Mouse (Mus musculus): ENCODE data around the gene Supt20. TPM values are rescaled to one million over a fixed set of nuclear protein-coding genes. Genes with fewer than 3 reads are reported as not detected.

Supt20 gene
- total and polyA plus RNA-seq, 2 experiments from 2014 or later: 36.3 to 52.0 TPM

- ATAC-seq: no peak
- no peaks in the 10 kb centered on the region for H3K27me3 ChIP-seq (ENCODE audit: insufficient read depth, low read length)
- DNase-seq (ENCODE audit: low spot score): no peak
- TF ChIP-seq CTCF (IDR thresholded peaks at IDR 0.05; ENCODE audit: low read depth): no peak
- no peak overlapping the region for H3K27ac ChIP-seq
- no peak overlapping the region for H3K9ac ChIP-seq (replicated peaks; ENCODE audit: low read length)
- H3K9me3 ChIP-seq (ENCODE audit: low read length): no peaks in the 10 kb centered on the region
- 0 out of 2 replicates have a peak, but pooled peaks cover 5% of the 10 kb centered on the region for H3K4me1 ChIP-seq (ENCODE audit: insufficient read depth, low read length)
- WGBS: 82% methylated on average over 4 of the region's 4 CpGs
- peaks cover 14% of the 10 kb centered on the region for H3K36me3 ChIP-seq (ENCODE audit: insufficient read depth, low read length)
- no peak overlapping the region for H3K4me2 ChIP-seq (ENCODE audit: low read depth, low read length)
- no peak overlapping the region for H3K4me3 ChIP-seq (ENCODE audit: low read length)
Measured at GRCm38 (mm10) chr3:54753411-54753810, 60.8 kb downstream of the Supt20 start.

GRCm38 (mm10) chr3:54755145-54756041 is 62.8 kb downstream of the Supt20 start, which contains the start of gene Smad9:
TSS of gene Smad9 (plus strand) at chr3:54755582.
- peak; percentile 86 for ATAC-seq
- Histone ChIP-seq H3K4me3 (ENCODE audit: low read length) (peak within 1 kb of the TSS; percentile 61), H3K4me2 (ENCODE audit: low read depth, low read length) (peak within 1 kb of the TSS; percentile 99), H3K27ac (no peak within 1 kb of the TSS), H3K27me3 (ENCODE audit: insufficient read depth, low read length) (no peaks in the 10 kb centered on the region), H3K4me1 (ENCODE audit: insufficient read depth, low read length) (0 out of 2 replicates have a peak, but pooled peaks cover 5% of the 10 kb centered on the region), H3K9ac (replicated peaks; ENCODE audit: low read length) (peak within 1 kb of the TSS; percentile 60), H3K36me3 (ENCODE audit: insufficient read depth, low read length) (no peaks in the 10 kb centered on the region), H3K9me3 (ENCODE audit: low read length) (no peaks in the 10 kb centered on the region)
- peak; percentile 81 for DNase-seq (ENCODE audit: low spot score)
- WGBS: 1% methylated on average over 46 of the region's 66 CpGs
- TF ChIP-seq CTCF (IDR thresholded peaks at IDR 0.05; ENCODE audit: low read depth): no peak

- Histone ChIP-seq H3K27me3 (ENCODE audit: insufficient read depth, low read length) (no peaks in the 10 kb centered on the region), H3K4me3 (ENCODE audit: low read length) (peak overlapping the region; percentile 61), H3K27ac (no peak overlapping the region), H3K9me3 (ENCODE audit: low read length) (no peaks in the 10 kb centered on the region), H3K4me2 (ENCODE audit: low read depth, low read length) (peak overlapping the region; percentile 99), H3K36me3 (ENCODE audit: insufficient read depth, low read length) (no peaks in the 10 kb centered on the region), H3K9ac (replicated peaks; ENCODE audit: low read length) (peak overlapping the region; percentile 60), H3K4me1 (ENCODE audit: insufficient read depth, low read length) (0 out of 2 replicates have a peak, but pooled peaks cover 5% of the 10 kb centered on the region)
- ATAC-seq (no peak), DNase-seq (ENCODE audit: low spot score) (no peak)
- 4% methylated on average over 11 of the region's 11 CpGs for WGBS
- TF ChIP-seq CTCF (IDR thresholded peaks at IDR 0.05; ENCODE audit: low read depth): no peak
Measured at GRCm38 (mm10) chr3:54756058-54756457, 63.5 kb downstream of the Supt20 start.

- H3K27ac ChIP-seq: no peak overlapping the region
- H3K4me3 ChIP-seq (ENCODE audit: low read length): no peak overlapping the region
- H3K36me3 ChIP-seq (ENCODE audit: insufficient read depth, low read length): no peaks in the 10 kb centered on the region
- 0 out of 2 replicates have a peak, but pooled peaks cover 5% of the 10 kb centered on the region for H3K4me1 ChIP-seq (ENCODE audit: insufficient read depth, low read length)
- no peaks in the 10 kb centered on the region for H3K9me3 ChIP-seq (ENCODE audit: low read length)
- ATAC-seq (no peak), DNase-seq (ENCODE audit: low spot score) (no peak)
- no peak overlapping the region for H3K4me2 ChIP-seq (ENCODE audit: low read depth, low read length)
- no peak overlapping the region for H3K9ac ChIP-seq (replicated peaks; ENCODE audit: low read length)
- 81% methylated on average over 8 of the region's 8 CpGs for WGBS
- TF ChIP-seq CTCF (IDR thresholded peaks at IDR 0.05; ENCODE audit: low read depth): no peak
- H3K27me3 ChIP-seq (ENCODE audit: insufficient read depth, low read length): no peaks in the 10 kb centered on the region
Measured at GRCm38 (mm10) chr3:54757446-54757845, 64.8 kb downstream of the Supt20 start.

- Histone ChIP-seq H3K27ac (no peak overlapping the region), H3K4me1 (ENCODE audit: insufficient read depth, low read length) (0 out of 2 replicates have a peak, but pooled peaks cover 5% of the 10 kb centered on the region), H3K4me2 (ENCODE audit: low read depth, low read length) (no peak overlapping the region), H3K27me3 (ENCODE audit: insufficient read depth, low read length) (no peaks in the 10 kb centered on the region), H3K36me3 (ENCODE audit: insufficient read depth, low read length) (no peaks in the 10 kb centered on the region), H3K9me3 (ENCODE audit: low read length) (no peaks in the 10 kb centered on the region), H3K9ac (replicated peaks; ENCODE audit: low read length) (no peak overlapping the region), H3K4me3 (ENCODE audit: low read length) (no peak overlapping the region)
- WGBS: 78% methylated on average over 9 of the region's 9 CpGs
- no peak for DNase-seq (ENCODE audit: low spot score)
- no peak for ATAC-seq
- no peak for TF ChIP-seq CTCF (IDR thresholded peaks at IDR 0.05; ENCODE audit: low read depth)
Measured at GRCm38 (mm10) chr3:54759211-54759610, 66.6 kb downstream of the Supt20 start.

GRCm38 (mm10) chr3:54760321-54761115 is 67.9 kb downstream of the Supt20 start:
- ATAC-seq: no peak
- 47% methylated on average over 15 of the region's 15 CpGs for WGBS
- no peaks in the 10 kb centered on the region for H3K27me3 ChIP-seq (ENCODE audit: insufficient read depth, low read length)

More at GRCm38 (mm10) chr3:54760321-54761115, 67.9 kb downstream of the Supt20 start:
- no peaks in the 10 kb centered on the region for H3K4me1 ChIP-seq (ENCODE audit: insufficient read depth, low read length)
- no peak for TF ChIP-seq CTCF (IDR thresholded peaks at IDR 0.05; ENCODE audit: low read depth)
- H3K27ac ChIP-seq: no peak overlapping the region
- H3K9ac ChIP-seq (replicated peaks; ENCODE audit: low read length): no peak overlapping the region
- no peak for DNase-seq (ENCODE audit: low spot score)
- no peaks in the 10 kb centered on the region for H3K36me3 ChIP-seq (ENCODE audit: insufficient read depth, low read length)
- H3K9me3 ChIP-seq (ENCODE audit: low read length): no peaks in the 10 kb centered on the region
- no peak overlapping the region for H3K4me3 ChIP-seq (ENCODE audit: low read length)
- no peak overlapping the region for H3K4me2 ChIP-seq (ENCODE audit: low read depth, low read length)

Data from hindbrain, postnatal 0 days (tissue).